Mouse (Mus musculus) stomach, embryonic 16.5 days (tissue): ENCODE measurements around the gene Ghrhr. TPM values are rescaled to one million over a fixed set of nuclear protein-coding genes. Genes with fewer than 3 reads are reported as not detected.
A peak's percentile ranks its signal among the peaks of the same experiment; 100 is the strongest.

Experiments used
- ATAC-seq: fragments of 200-750 bp; cut with Nextera tagmentation; 2 replicates; pipeline ENCODE4 v1.8.0; 2017; ENCODE audit warnings: moderate number of reproducible peaks, moderate TSS enrichment; ENCODE audit not compliant: insufficient read depth, low FRiP score
- H3K27ac ChIP-seq: fragments of 300-500 bp; sonication (generic); 2 replicates; pipeline ENCODE4 v1.5.1; 2014; ENCODE audit warnings: low read length
- H3K27me3 ChIP-seq: fragments of 300-500 bp; sonication (generic); 2 replicates; pipeline ENCODE4 v1.6.1; 2014; ENCODE audit warnings: low read length, control low read depth, mixed read lengths; ENCODE audit not compliant: control insufficient read depth, insufficient read depth
- H3K36me3 ChIP-seq: fragments of 300-500 bp; sonication (generic); 2 replicates; pipeline ENCODE4 v1.6.1; 2014; ENCODE audit warnings: low read length; ENCODE audit not compliant: control insufficient read depth, insufficient read depth
- H3K4me1 ChIP-seq: fragments of 300-500 bp; sonication (generic); 2 replicates; pipeline ENCODE4 v1.6.1; 2014; ENCODE audit warnings: low read length, control low read depth, mixed read lengths; ENCODE audit not compliant: control insufficient read depth, insufficient read depth
- H3K4me2 ChIP-seq: fragments of 300-500 bp; sonication (generic); 2 replicates; pipeline ENCODE4 v1.6.1; 2014; ENCODE audit warnings: low read depth, low read length, mixed read lengths
- H3K4me3 ChIP-seq: fragments of 300-500 bp; sonication (generic); replicated peaks from 2 replicates; pipeline ENCODE4 v1.5.1; 2014; ENCODE audit warnings: mild to moderate bottlenecking, low read length
- H3K9ac ChIP-seq: fragments of 300-500 bp; sonication (generic); 2 replicates; pipeline ENCODE4 v1.6.1; 2014; ENCODE audit warnings: low read length
- H3K9me3 ChIP-seq: fragments of 300-500 bp; sonication (generic); replicated peaks from 2 replicates; pipeline ENCODE4 v1.6.1; 2016; ENCODE audit warnings: low read length, control low read depth; ENCODE audit not compliant: control insufficient read depth
- WGBS: fragments of 180-500 bp; shearing (Covaris S2); extraction: QIAGEN DNeasy Blood & Tissue Kit; methylation state at CpG from one replicate; pipeline ENCODE4 v1.1.7; 2014; 5-methylcytosine and 5-hydroxymethylcytosine counted together
- polyA plus RNA-seq: library from polyadenylated mRNA; unstranded; fragments of >200 nt; fragmentation: Nextera tagmentation; extraction: Ambion mirVana; gene quantifications from 2 replicates; pipeline ENCODE4 v1.2.1, GENCODE M21; 2015

The Ghrhr gene
- polyA plus RNA-seq, 1 experiment from 2014 or later = 0.17 TPM

DNA sequence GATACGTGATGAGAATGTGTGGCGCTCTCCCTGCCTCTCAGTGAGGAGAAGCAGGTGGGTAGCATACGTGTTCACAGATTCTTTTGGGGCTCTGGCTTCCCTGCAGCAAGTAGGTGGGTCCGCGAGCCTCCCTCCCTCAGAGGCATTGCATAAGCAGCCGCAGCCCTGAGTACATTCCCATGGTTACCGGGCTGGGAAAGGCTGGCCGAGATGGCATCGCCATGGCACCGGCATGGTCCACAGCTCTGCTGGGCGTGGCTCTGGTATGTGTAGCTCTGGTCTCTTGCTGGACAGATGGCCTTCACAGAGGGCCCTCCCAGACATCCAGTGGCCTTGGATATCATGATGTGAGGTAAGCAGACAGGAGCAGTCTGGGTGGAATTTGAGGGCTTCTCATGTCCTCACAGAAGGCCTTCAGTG lies 20.5 kb downstream of the Ghrhr start:
- H3K9ac ChIP-seq = peak overlapping the region; percentile 40; the same call in 1 of the 2 replicates
- H3K4me1 ChIP-seq = peaks cover 10% of the 10 kb centered on the region
- H3K9me3 ChIP-seq = no peaks in the 10 kb centered on the region
- H3K4me2 ChIP-seq = peak overlapping the region; percentile 27
- peak overlapping the region; percentile 78 for H3K27ac ChIP-seq
- no peaks in the 10 kb centered on the region for H3K36me3 ChIP-seq
- no peaks in the 10 kb centered on the region for H3K27me3 ChIP-seq
- peak; percentile 27; the same call in 1 of the 2 replicates for ATAC-seq
- no peak overlapping the region; the same call in 1 of the 2 replicates for H3K4me3 ChIP-seq
- WGBS = 47% methylated on average over 11 of the region's 11 CpGs

DNA sequence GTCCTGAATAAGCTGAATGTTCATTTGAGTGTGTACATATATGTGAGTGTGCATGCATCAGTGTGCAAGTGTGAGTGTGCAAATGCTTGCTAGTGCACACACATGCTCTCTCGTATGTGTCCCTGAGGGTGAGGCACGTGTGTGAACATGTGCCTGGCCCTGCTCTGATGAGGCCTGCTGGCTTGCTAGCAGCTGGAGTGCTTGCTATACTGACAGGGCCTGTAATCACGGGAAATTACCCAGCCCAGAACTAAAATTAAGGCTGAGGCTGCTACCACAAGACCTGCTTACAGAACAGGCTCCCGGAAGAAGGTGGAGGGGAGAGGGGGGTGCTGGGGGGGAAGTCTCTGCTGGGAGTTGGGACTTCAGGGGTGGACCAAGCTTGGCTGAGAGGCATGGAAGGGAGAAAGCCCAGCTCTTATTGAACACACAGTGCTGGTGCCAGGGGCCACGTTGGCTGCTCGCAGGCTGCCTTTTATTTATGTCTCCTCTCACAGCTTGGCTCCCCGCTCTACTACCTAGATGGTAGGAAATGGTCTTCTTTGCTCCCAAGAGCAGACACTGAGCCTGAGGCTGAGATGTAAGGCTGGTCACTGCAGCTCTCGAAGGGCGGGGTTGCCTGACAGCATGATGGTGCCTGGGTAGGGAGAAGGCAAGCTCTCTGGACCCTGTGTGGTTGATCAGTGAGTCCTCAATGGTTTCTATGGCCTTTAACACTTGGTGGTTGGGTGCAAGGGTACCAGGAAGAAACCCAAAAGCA lies 23.0 kb downstream of the Ghrhr start:
- Histone ChIP-seq H3K4me2 (no peak overlapping the region), H3K36me3 (no peaks in the 10 kb centered on the region), H3K9ac (no peak overlapping the region), H3K4me3 (no peak overlapping the region), H3K4me1 (peaks cover 10% of the 10 kb centered on the region), H3K27me3 (no peaks in the 10 kb centered on the region), H3K27ac (no peak overlapping the region; the same call in 1 of the 2 replicates), H3K9me3 (no peaks in the 10 kb centered on the region)
- ATAC-seq = 0 out of 2 replicates have a peak, but pooled peaks have one; percentile 23
- 69% methylated on average over 9 of the region's 9 CpGs for WGBS

DNA sequence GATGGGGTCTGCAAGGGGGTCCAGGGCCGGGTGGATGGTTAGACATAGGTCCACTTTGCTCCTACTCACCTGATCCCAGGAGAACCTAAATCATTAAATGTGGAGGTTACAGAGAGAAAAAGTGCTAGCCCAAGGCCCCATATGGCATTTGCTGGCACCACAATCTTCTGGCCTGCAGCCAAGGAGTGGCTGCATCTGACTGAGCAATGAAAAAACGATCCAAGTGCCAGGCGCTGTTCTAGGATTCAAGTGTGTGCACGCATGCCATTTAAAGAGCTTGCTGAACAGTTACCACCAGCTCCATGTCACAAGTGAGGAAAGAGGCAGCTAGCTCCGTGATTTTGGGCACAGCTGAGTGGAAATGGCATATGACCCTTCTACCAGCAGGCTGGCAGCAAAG lies 23.8 kb downstream of the Ghrhr start:
- ATAC-seq = no peak
- Histone ChIP-seq H3K4me2 (no peak overlapping the region), H3K36me3 (no peaks in the 10 kb centered on the region), H3K9ac (no peak overlapping the region), H3K27ac (no peak overlapping the region), H3K4me1 (peaks cover 10% of the 10 kb centered on the region), H3K4me3 (no peak overlapping the region), H3K27me3 (no peaks in the 10 kb centered on the region), H3K9me3 (no peaks in the 10 kb centered on the region)
- WGBS = 66% methylated on average over 5 of the region's 5 CpGs

GRCm38 (mm10) chr6:55402041-55402776 lies 26.1 kb downstream of the Ghrhr start:
- Histone ChIP-seq H3K27me3 (no peaks in the 10 kb centered on the region), H3K9ac (no peak overlapping the region), H3K9me3 (no peaks in the 10 kb centered on the region), H3K27ac (no peak overlapping the region), H3K4me2 (no peak overlapping the region), H3K4me3 (no peak overlapping the region), H3K36me3 (no peaks in the 10 kb centered on the region), H3K4me1 (0 out of 2 replicates have a peak, but pooled peaks cover 2% of the 10 kb centered on the region)
- no peak for ATAC-seq
- 75% methylated on average over 9 of the region's 9 CpGs for WGBS

- 70% methylated on average over 9 of the region's 9 CpGs for WGBS
- H3K4me1 ChIP-seq = peaks cover 3% of the 10 kb centered on the region; the same call in 1 of the 2 replicates
- H3K27ac ChIP-seq = no peak overlapping the region
Measured at GRCm38 (mm10) chr6:55403411-55404309, 27.6 kb downstream of the Ghrhr start.

GRCm38 (mm10) chr6:55404421-55404990 lies 28.4 kb downstream of the Ghrhr start:
- Histone ChIP-seq H3K9me3 (no peaks in the 10 kb centered on the region), H3K9ac (no peak overlapping the region), H3K36me3 (no peaks in the 10 kb centered on the region), H3K4me3 (no peak overlapping the region), H3K4me1 (peaks cover 3% of the 10 kb centered on the region; the same call in 1 of the 2 replicates), H3K27ac (no peak overlapping the region), H3K4me2 (no peak overlapping the region), H3K27me3 (no peaks in the 10 kb centered on the region)
- WGBS = 73% methylated on average over 5 of the region's 5 CpGs
- no peak for ATAC-seq

More at GRCm38 (mm10) chr6:55403411-55404309, 27.6 kb downstream of the Ghrhr start:
- H3K4me3 ChIP-seq = no peak overlapping the region
- ATAC-seq = no peak
- no peak overlapping the region for H3K4me2 ChIP-seq
- H3K9ac ChIP-seq = no peak overlapping the region
- no peaks in the 10 kb centered on the region for H3K27me3 ChIP-seq
- no peaks in the 10 kb centered on the region for H3K36me3 ChIP-seq
- no peaks in the 10 kb centered on the region for H3K9me3 ChIP-seq

- H3K9ac ChIP-seq = no peak overlapping the region
- H3K27ac ChIP-seq = no peak overlapping the region
- H3K4me1 ChIP-seq = peaks cover 3% of the 10 kb centered on the region; the same call in 1 of the 2 replicates
- ATAC-seq = no peak
- WGBS = 80% methylated on average over 4 of the region's 4 CpGs
- no peak overlapping the region for H3K4me2 ChIP-seq
- H3K27me3 ChIP-seq = no peaks in the 10 kb centered on the region
- no peaks in the 10 kb centered on the region for H3K9me3 ChIP-seq
- no peaks in the 10 kb centered on the region for H3K36me3 ChIP-seq
- no peak overlapping the region for H3K4me3 ChIP-seq
Measured at GRCm38 (mm10) chr6:55407345-55407744, 31.2 kb downstream of the Ghrhr start.

GRCm38 (mm10) chr6:55410119-55410775 lies 34.2 kb downstream of the Ghrhr start:
- WGBS = 42% methylated on average over 7 of the region's 7 CpGs
- no peaks in the 10 kb centered on the region for H3K27me3 ChIP-seq
- H3K9ac ChIP-seq = no peak overlapping the region
- no peak for ATAC-seq
- no peak overlapping the region for H3K4me3 ChIP-seq
- H3K9me3 ChIP-seq = no peaks in the 10 kb centered on the region
- no peaks in the 10 kb centered on the region for H3K36me3 ChIP-seq
- H3K4me2 ChIP-seq = no peak overlapping the region
- H3K4me1 ChIP-seq = peaks cover 3% of the 10 kb centered on the region; the same call in 1 of the 2 replicates
- no peak overlapping the region for H3K27ac ChIP-seq
